Mouse (Mus musculus) embryo, embryonic 11.5 days (tissue): ENCODE measurements at regions not wholly inside any gene's neighbourhood (a gene's known extent, or its start where the extent isn't known, plus 50 kb on each side); places are given as distances from the start of the nearest gene placed in this dataset.

ENCODE experiments used
- DNase-seq: peaks from one replicate; pipeline ENCODE4 v3.0.0-alpha.2; 2012; ENCODE audit warnings: low read depth, low spot score

- no peak for DNase-seq
These were observed 50.6 kb upstream of the Prr23a1 start for GRCm38 (mm10) chr9:98791709-98792108.

GRCm38 (mm10) chr9:98773651-98774185 lies 68.6 kb upstream of the Prr23a1 start:
- DNase-seq, result no peak

GRCm38 (mm10) chr9:98773212-98773611 lies 69.1 kb upstream of the Prr23a1 start:
- DNase-seq, result no peak

GRCm38 (mm10) chr9:98754764-98755163 lies 87.5 kb upstream of the Prr23a1 start:
- DNase-seq, result no peak

- DNase-seq, result no peak
These were observed 88.8 kb upstream of the Prr23a1 start for GRCm38 (mm10) chr9:98753356-98753953.

GRCm38 (mm10) chr9:98743785-98744184 lies 98.5 kb upstream of the Prr23a1 start:
- DNase-seq, result no peak

GRCm38 (mm10) chr9:98727276-98727860 lies 114.9 kb upstream of the Prr23a1 start:
- DNase-seq, result no peak

GRCm38 (mm10) chr9:98726638-98727037 lies 115.7 kb upstream of the Prr23a1 start:
- DNase-seq, result no peak

- DNase-seq, result no peak
These were observed 119.4 kb upstream of the Prr23a1 start for GRCm38 (mm10) chr9:98722885-98723284.

- no peak for DNase-seq
These were observed 119.9 kb upstream of the Mrps22 start for GRCm38 (mm10) chr9:98721381-98721780.

- DNase-seq, result no peak
These were observed 116.3 kb upstream of the Mrps22 start for GRCm38 (mm10) chr9:98717701-98718270.

GRCm38 (mm10) chr9:98714661-98715060 lies 113.2 kb upstream of the Mrps22 start:
- DNase-seq, result no peak

- DNase-seq, result no peak
These were observed 111.4 kb upstream of the Mrps22 start for GRCm38 (mm10) chr9:98712826-98713225.

GRCm38 (mm10) chr9:98712023-98712563 lies 110.6 kb upstream of the Mrps22 start:
- DNase-seq, result no peak

- no peak for DNase-seq
These were observed 108.8 kb upstream of the Mrps22 start for GRCm38 (mm10) chr9:98710155-98710710.

- no peak for DNase-seq
These were observed 106.7 kb upstream of the Mrps22 start for GRCm38 (mm10) chr9:98708001-98708680.

GRCm38 (mm10) chr9:98707491-98707890 lies 106.0 kb upstream of the Mrps22 start:
- no peak for DNase-seq

GRCm38 (mm10) chr9:98704131-98704530 lies 102.7 kb upstream of the Mrps22 start:
- DNase-seq, result no peak

- DNase-seq, result no peak
These were observed 101.9 kb upstream of the Mrps22 start for GRCm38 (mm10) chr9:98703331-98703730.

GRCm38 (mm10) chr9:98700571-98700970 lies 99.1 kb upstream of the Mrps22 start:
- DNase-seq, result no peak

- DNase-seq, result no peak
These were observed 95.7 kb upstream of the Mrps22 start for GRCm38 (mm10) chr9:98697155-98697554.

- no peak for DNase-seq
These were observed 93.6 kb upstream of the Mrps22 start for GRCm38 (mm10) chr9:98695035-98695434.
